Mouse (Mus musculus) stomach, postnatal 0 days (tissue): ENCODE results near the gene Gm10471. TPM values are rescaled to one million over a fixed set of nuclear protein-coding genes. Genes with fewer than 3 reads are reported as not detected.
"Not testable (repeated sequence)": the region's sequence is repeated elsewhere in the genome, so short reads cannot be mapped to it uniquely, and the experiment has no call there.

Source experiments
- ATAC-seq: fragments of 200-750 bp; cut with Nextera tagmentation; 2 replicates; pipeline ENCODE4 v1.8.0; 2017; ENCODE audit not compliant: low FRiP score, low TSS enrichment
- DNase-seq: peaks from one replicate; pipeline ENCODE4 v3.0.0-alpha.2; 2016; ENCODE audit warnings: low spot score
- H3K27ac ChIP-seq: fragments of 300-500 bp; sonication (generic); replicated peaks from 2 replicates; pipeline ENCODE4 v1.5.1; 2014; ENCODE audit warnings: mild to moderate bottlenecking, control low read depth
- H3K27me3 ChIP-seq: fragments of 300-500 bp; sonication (generic); 2 replicates; pipeline ENCODE4 v1.6.1; 2014; ENCODE audit warnings: low read length; ENCODE audit not compliant: control insufficient read depth, insufficient read depth
- H3K36me3 ChIP-seq: fragments of 300-500 bp; sonication (generic); 2 replicates; pipeline ENCODE4 v1.6.1; 2014; ENCODE audit warnings: low read length, mixed read lengths; ENCODE audit not compliant: control insufficient read depth, insufficient read depth
- H3K4me1 ChIP-seq: fragments of 300-500 bp; sonication (generic); replicated peaks from 2 replicates; pipeline ENCODE4 v1.6.1; 2014; ENCODE audit warnings: antibody characterized with exemption; ENCODE audit not compliant: control insufficient read depth, insufficient read depth
- H3K4me2 ChIP-seq: fragments of 300-500 bp; sonication (generic); replicated peaks from 2 replicates; pipeline ENCODE4 v1.6.1; 2014; ENCODE audit warnings: low read depth, mild to moderate bottlenecking, control low read depth, moderate library complexity
- H3K4me3 ChIP-seq: fragments of 300-500 bp; sonication (generic); 2 replicates; pipeline ENCODE4 v1.5.1; 2014; ENCODE audit warnings: low read depth, low read length, control low read depth
- H3K9ac ChIP-seq: fragments of 300-500 bp; sonication (generic); 2 replicates; pipeline ENCODE4 v1.6.1; 2014; ENCODE audit warnings: mild to moderate bottlenecking, low read length, control low read depth, mixed read lengths
- H3K9me3 ChIP-seq: fragments of 300-500 bp; sonication (generic); 2 replicates; pipeline ENCODE4 v1.6.1; 2016; ENCODE audit warnings: low read length; ENCODE audit not compliant: control insufficient read depth
- CTCF ChIP-seq: IDR thresholded peaks from 2 replicates; pipeline ENCODE4 v1.5.1; 2016; ENCODE audit warnings: antibody characterized with exemption, low read depth, mild to moderate bottlenecking, moderate library complexity
- EP300 ChIP-seq: optimal IDR thresholded peaks from 2 replicates; pipeline ENCODE3; 2016; ENCODE audit warnings: antibody characterized with exemption
- WGBS: fragments of 180-500 bp; shearing (Covaris S2); extraction: QIAGEN DNeasy Blood & Tissue Kit; methylation state at CpG from one replicate; pipeline ENCODE4 v1.1.7; 2014; 5-methylcytosine and 5-hydroxymethylcytosine counted together
- polyA plus RNA-seq: library from polyadenylated mRNA; unstranded; fragments of >200 nt; fragmentation: Nextera tagmentation; extraction: Ambion mirVana; gene quantifications from 2 replicates; pipeline ENCODE4 v1.2.1, GENCODE M21; 2015

The Gm10471 gene
- polyA plus RNA-seq: not detected in 2 replicates

- H3K27me3 ChIP-seq, ATAC-seq, H3K4me3 ChIP-seq, H3K27ac ChIP-seq, H3K4me1 ChIP-seq, H3K36me3 ChIP-seq, H3K9ac ChIP-seq, H3K9me3 ChIP-seq, H3K4me2 ChIP-seq, DNase-seq: not testable (repeated sequence)
- WGBS: 82% methylated on average over 1 of the region's 1 CpGs
These were observed at the start of gene Gm10471 for GRCm38 (mm10) chr5:26089191-26089590. Gene Gm10471, minus strand, starts transcription at chr5:26089291.

- H3K9ac ChIP-seq, H3K4me2 ChIP-seq, H3K4me1 ChIP-seq, H3K9me3 ChIP-seq, H3K4me3 ChIP-seq, DNase-seq, H3K27me3 ChIP-seq, H3K27ac ChIP-seq, ATAC-seq, H3K36me3 ChIP-seq: not testable (repeated sequence)
- no CpG with 5 or more reads among the region's 3 CpGs for WGBS
These were observed 32.2 kb upstream of the Gm10471 start, which contains the start of gene Gm10220 for GRCm38 (mm10) chr5:26121321-26121720. Gene Gm10220, minus strand, starts transcription at chr5:26121421.

- WGBS: no CpG with 5 or more reads among the region's 3 CpGs
- H3K4me2 ChIP-seq, H3K27ac ChIP-seq, H3K27me3 ChIP-seq, H3K4me3 ChIP-seq, H3K36me3 ChIP-seq, H3K9ac ChIP-seq, H3K4me1 ChIP-seq, DNase-seq, ATAC-seq, H3K9me3 ChIP-seq: not testable (repeated sequence)
These were observed 16.2 kb upstream of the Gm10471 start, which contains the start of gene 5031410I06Rik for GRCm38 (mm10) chr5:26105262-26105661. Gene 5031410I06Rik, minus strand, starts transcription at chr5:26105362.

- not testable (repeated sequence) for DNase-seq, H3K36me3 ChIP-seq, H3K27ac ChIP-seq, H3K4me2 ChIP-seq, H3K9ac ChIP-seq, ATAC-seq, H3K27me3 ChIP-seq, H3K4me3 ChIP-seq, H3K4me1 ChIP-seq, H3K9me3 ChIP-seq
These were observed 10.1 kb downstream of the Gm10471 start for GRCm38 (mm10) chr5:26079023-26079422.

GRCm38 (mm10) chr5:26070716-26071115 lies 18.4 kb downstream of the Gm10471 start:
- Histone ChIP-seq H3K27me3 (no peaks in the 10 kb centered on the region), H3K36me3 (no peaks in the 10 kb centered on the region), H3K4me1 (no peaks in the 10 kb centered on the region), H3K9ac (no peak overlapping the region), H3K4me3 (no peak overlapping the region), H3K27ac (no peak overlapping the region), H3K4me2 (no peak overlapping the region), H3K9me3 (no peaks in the 10 kb centered on the region)
- DNase-seq (no peak), ATAC-seq (no peak)
- TF ChIP-seq CTCF (no peak), EP300 (no peak)
- 84% methylated on average over 24 of the region's 24 CpGs for WGBS

GRCm38 (mm10) chr5:26058481-26058880 lies 30.6 kb downstream of the Gm10471 start, which contains the start of gene Gm7347:
Gene Gm7347, minus strand, starts transcription at chr5:26058581.
- H3K9me3 ChIP-seq, H3K36me3 ChIP-seq, H3K27me3 ChIP-seq, H3K4me3 ChIP-seq, DNase-seq, ATAC-seq, H3K9ac ChIP-seq, H3K4me1 ChIP-seq, H3K4me2 ChIP-seq, H3K27ac ChIP-seq: not testable (repeated sequence)
- no CpG with 5 or more reads among the region's 2 CpGs for WGBS

- not testable (repeated sequence) for H3K9ac ChIP-seq, H3K4me1 ChIP-seq, DNase-seq, H3K4me3 ChIP-seq, ATAC-seq, H3K27ac ChIP-seq, H3K36me3 ChIP-seq, H3K27me3 ChIP-seq, H3K9me3 ChIP-seq, H3K4me2 ChIP-seq
- 72% methylated on average over 2 of the region's 2 CpGs for WGBS
These were observed 49.6 kb downstream of the Gm10471 start, which contains the start of gene Speer4a for GRCm38 (mm10) chr5:26039458-26039857. Gene Speer4a, minus strand, starts transcription at chr5:26039558.

Other genes starting within 250 kb of the Gm10471 start
- 0.05 and 0.06 TPM in 2 replicates for gene Gm21663, start 146.9 kb downstream of the Gm10471 start, polyA plus RNA-seq
- gene Gm21671, start 134.9 kb downstream of the Gm10471 start, polyA plus RNA-seq: not detected in 2 replicates
- gene Gm21680, start 116.6 kb downstream of the Gm10471 start, polyA plus RNA-seq: 0.04 TPM in 1 of 2 replicates, not detected in the other
- not detected in 2 replicates for gene Gm21698, start 100.6 kb downstream of the Gm10471 start, polyA plus RNA-seq
- 0.05 TPM in 1 of 2 replicates, not detected in the other for gene Gm1979, start 84.5 kb downstream of the Gm10471 start, polyA plus RNA-seq
- not detected in 2 replicates for gene Gm5862, start 66.4 kb downstream of the Gm10471 start, polyA plus RNA-seq
- 0.04 and 0.05 TPM in 2 replicates for gene Speer4a, start 49.7 kb downstream of the Gm10471 start, polyA plus RNA-seq
- gene Gm7347, start 30.7 kb downstream of the Gm10471 start, polyA plus RNA-seq: not detected in 2 replicates
- not detected in 2 replicates for gene 5031410I06Rik, start 16.1 kb upstream of the Gm10471 start, polyA plus RNA-seq
- 0.02 and 0.06 TPM in 2 replicates for gene Gm10220, start 32.1 kb upstream of the Gm10471 start, polyA plus RNA-seq
- gene Gm7361, start 168.4 kb upstream of the Gm10471 start, polyA plus RNA-seq: not detected in 2 replicates